Mouse (Mus musculus) layer of hippocampus, adult 9-11 months (tissue): ENCODE measurements around the gene Dpf2.
A peak's percentile ranks its signal among the peaks of the same experiment; 100 is the strongest.

Source experiments
- DNase-seq: peaks from one replicate; pipeline ENCODE4 v3.0.0; 2022

Gene Dpf2

DNA sequence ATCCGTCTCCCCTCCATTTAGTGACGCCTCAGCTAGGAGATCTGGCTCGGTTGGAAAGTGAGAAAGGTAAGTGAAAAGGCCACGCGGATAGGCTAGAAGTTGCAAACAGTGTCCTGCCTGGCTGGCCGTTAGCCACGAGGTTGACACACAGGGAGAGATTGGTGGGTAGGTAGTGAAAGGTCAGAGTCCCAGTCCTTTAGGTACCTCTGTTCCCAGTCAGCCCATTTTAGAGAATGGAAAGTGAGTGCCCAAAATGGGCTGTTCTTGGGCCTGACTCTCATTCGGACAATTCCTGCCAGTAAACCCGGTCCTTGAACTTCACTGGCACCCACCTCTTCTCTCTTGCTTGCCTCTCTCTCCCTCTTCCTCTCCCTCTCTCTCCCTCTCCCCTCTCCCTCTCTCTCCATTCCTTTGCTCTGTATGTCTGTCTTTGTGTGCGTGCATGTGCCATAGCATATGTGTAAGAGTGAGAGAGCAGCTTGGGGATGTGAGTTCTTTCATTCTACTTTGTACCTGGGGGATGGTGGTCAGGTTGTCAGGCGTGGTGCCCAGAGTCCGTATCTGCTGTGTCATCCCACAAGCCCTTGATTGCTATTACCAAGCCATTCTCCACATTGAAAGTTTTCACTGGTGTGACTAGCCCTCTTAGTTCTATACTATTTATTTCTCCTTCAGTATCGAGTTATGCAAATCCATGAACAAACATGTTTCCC, at the start of gene Dpf2:
Gene Dpf2 (minus strand): TSS at position 4 of the 713 bp plus-strand sequence.
- DNase-seq, result no peak

DNA sequence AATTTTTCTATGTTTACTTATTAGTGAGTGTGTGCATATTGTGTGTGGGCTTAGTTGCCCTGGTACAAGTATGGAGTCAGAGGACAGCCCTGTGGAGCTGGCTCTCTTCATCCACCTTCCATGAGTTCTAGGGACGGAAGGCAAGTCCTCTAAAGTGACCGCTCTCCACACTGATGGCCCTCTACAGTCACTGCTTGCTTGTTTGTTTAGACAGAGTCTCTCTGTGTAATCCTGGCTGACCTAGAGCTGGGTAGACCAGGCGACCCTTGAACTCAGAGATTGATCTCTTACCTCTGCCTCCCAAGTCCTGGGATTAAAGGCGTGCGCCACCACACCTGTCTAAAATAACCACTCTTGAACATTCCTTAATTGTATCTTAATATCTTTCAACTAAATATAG, 44.6 kb upstream of the Dpf2 start:
- no peak for DNase-seq

DNA sequence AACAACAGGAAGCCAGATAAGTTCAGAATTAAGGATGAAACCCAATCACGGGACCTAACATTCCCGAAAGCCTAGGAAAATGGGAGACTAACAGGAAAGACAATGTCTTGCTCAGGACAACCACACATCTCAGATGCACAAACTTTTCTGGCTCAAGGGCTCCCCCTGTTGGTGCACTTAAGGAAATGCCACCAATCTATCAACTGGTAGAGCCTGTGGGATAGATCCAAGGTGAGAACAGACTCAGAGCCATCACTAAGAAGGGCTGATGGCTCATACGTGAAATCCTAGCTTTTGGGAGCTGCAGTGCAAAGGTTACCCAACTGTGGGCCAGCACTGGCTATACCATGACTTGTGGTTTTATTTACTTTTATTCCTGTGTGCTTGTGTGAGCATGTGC, 43.9 kb upstream of the Dpf2 start:
- DNase-seq, result peak; percentile 46

DNA sequence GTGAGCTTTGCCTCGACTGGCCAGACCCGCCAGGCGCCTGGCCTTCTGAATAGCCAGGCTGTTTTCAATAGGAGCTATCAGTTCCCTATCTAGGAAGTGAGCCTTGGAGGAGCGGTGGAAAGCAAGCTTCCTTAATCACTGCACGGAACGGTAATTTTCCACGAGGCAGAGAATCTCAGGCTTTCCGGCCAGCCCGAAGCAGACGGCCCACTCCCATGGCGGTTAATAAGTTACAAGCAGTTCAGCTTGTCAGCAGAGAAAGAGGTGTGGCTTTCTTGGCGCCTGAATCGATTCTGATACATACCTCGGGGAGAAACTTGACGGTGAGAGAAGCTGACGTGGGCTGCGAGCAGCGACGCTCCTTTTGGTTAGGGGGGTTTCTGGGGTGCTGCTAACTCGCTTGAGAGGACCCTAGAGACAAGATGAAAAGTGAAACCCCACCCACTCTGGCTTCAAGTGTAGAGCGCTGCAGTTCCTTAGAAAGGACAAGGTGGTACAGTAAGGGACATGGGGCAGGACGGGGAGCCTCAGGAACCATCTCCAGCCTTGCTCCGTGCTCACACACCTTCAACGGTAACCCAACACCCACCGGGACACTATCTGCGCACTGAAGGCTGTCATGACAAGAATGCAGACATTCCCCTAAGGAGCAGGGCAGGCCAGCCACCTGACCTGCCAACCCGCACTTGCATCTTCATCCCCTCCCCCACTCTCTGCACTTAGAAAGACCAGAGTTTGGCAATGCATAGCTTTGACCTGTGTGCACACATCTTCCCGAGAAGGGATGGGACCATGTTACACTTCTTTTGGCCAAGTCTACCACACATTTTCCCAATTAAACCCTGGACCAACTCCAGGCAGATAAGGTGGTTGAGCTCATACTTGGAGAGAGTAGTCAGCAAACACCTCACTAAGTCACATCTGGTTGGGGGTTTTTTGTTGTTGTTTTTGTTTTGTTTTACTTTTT, 43.2 kb upstream of the Dpf2 start:
- no peak for DNase-seq

DNA sequence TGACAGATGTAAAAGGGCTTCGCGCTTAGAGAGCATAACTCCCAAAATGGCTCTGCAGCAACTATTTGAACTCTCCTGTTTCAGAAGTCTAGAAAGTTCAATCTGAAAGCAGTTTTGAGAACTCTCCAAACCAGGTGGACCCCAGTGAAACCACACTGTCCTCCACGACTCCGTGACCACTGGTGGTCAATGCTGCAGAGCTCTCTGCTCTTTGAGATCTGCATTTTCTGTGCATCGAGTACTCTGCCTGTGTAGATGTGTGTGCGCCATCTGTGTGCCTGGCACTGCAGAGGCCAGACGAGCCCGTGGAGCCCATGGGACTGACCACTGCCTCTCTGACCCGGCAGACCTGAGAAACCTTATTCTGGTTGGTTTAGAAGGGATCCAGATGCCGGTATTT, 42.1 kb upstream of the Dpf2 start:
- no peak for DNase-seq

DNA sequence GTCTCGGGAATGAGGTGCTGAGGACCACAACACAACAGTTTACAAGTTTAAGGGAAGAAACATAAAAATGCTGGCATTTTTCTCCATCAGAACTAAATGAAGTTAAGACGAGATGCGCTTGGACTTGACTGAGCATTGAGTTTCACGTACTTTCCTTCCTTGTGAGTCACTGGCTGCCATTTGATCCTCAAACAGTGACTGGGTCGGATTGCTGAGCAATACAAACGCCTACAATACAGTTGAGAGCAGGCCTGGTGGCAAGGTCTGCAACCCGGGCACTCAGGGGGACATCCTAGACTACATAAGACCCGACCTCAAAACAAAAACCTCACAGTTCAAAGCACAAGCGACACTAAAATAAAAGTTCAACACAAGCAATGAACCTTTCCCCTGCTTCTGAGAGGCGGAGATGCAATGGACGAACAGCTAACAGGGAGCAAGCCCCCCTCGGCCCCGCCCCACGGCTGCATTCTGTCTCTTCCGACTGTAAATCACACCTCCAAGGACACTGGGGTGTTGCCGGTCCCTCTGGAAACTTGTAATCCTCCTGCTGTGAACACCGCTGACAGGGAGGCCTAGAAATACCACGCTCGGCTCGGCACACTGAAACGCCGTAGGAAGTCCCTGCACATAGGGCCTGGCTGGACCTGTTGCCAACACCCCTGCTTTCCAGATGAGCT, 41.4 kb upstream of the Dpf2 start:
- DNase-seq, result no peak

DNA sequence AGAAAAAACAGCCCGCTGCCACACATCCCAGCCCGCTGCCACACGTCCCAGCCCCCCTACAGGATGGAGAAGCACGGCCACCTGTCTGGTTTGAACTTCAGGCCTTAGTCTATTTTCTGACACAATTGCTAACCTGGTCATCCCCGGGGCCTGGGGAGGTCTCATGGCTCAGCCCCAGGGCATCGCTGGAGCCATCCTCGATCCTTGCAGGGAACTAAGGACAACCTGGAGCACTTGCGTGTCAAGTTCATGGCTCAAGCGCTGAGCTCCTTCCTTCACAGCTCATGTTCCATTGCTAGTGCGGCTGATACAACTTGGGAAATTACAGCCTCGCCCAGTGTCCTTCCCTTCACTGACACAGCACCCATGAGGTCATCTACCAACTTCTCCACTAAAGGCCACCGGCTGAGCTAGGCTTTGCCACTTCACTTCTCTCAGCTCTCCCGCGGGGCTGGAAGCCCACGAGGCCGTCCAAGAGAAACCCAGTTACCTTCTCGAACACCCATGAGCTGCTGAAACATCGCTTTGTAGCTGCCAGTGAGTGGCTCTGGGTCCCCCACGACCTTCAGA, 40.5 kb upstream of the Dpf2 start:
- DNase-seq, result no peak

DNA sequence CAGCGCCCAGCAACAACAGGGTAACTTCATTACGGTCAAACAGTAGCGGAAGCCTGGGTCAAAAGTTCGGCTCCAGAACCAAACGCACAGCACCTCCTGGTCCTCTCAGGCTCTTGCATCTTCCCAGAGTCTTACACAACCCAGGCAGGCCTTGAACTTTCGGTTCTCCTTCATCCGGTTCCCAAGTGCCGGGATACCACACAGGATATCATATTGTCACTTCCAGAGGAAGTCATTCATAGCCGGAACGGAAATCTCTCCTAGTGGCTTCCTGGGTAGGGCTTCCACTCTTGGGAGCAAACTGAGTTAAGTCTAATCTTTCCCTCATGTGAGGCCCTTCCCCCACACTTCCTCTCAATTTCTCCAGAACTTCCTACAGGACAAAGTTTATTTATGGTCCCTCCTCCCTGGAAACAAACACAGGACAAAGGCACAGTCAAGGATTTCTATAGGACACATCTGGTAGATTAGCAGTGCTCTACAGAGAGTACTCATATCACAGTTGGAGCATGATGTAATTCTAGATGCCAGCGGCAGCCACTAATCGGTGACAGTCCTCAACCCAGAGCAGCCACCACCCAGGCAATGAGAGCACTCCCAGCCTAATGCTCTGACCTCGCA, 39.4 kb upstream of the Dpf2 start:
- no peak for DNase-seq

DNA sequence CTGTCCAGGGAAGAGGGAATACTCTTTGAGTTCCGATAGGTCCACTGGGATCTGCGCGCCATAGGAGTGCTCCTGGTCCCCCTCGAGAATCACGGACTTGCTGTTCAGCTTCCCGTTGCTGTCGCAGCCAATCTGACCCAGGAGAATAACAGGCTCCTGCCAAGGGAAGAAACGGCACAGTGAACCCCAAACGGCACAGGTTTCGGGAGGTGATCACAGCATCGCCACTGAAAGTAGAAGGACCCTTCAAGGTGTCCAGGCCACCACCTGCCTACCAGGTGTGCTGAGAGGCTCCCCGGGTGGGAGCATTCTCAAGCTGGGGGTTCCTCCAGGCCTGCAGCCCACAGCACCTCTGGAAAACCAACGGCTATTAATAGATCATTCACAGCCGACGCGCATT, 38.8 kb upstream of the Dpf2 start:
- DNase-seq, result no peak

DNA sequence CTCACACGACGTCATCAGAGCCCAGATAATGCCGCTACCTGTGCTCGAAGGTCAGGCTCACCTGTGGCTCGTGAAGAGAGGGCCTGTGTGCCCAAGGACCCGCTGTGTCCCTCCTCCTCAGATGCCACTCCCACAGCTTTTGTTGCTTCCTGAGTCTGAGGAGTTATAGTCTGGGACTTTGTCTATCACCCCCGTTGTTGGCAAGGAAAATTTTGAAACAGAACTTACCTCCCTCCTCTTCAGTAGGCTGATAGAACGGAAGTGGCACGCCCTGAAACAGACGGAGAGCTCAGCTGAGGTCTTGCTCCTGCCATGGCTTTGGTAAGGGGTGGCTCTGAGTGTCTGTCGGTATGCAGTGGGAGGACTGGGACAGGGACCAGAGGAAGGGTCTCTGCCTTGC, 37.4 kb upstream of the Dpf2 start:
- DNase-seq, result no peak

DNA sequence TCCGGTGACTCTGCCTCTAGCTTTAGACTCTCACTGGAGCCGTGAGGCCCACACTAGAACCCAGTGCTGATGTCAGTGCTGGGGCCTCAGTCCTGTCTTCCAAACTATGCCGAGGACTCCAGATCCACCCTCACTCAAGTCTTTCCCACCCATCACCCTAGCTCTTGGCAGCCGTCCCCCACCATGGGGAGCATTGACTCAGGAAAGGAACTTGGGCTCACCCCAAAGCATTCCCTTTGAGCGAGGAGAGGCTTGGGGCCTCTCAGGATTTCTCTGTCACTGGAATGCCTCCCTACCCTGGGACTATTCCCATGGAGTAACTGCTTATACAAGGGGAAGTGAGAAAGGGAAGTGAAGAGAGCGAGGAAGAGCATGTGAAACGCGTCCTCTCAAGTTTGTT, 33.1 kb upstream of the Dpf2 start:
- DNase-seq, result no peak

DNA sequence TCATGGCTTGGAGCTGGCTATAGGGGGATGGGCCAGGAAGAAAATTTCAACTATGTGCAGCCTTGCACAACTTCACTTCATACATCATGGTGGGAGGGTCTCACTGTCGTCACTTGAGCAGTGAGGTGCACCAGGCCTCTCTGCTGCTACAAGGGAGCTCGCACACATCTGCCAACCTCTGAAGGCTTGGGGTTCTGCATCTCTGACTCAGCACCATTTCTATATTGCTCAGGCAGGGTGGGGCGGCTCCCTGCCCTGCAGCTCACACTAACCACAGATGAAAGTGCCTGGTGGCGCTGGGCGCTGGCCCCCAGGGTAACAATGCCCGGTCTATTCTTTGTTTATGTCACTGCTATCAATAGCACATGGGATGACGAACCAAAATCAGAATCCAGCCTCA, 32.2 kb upstream of the Dpf2 start:
- DNase-seq, result peak; percentile 86

DNA sequence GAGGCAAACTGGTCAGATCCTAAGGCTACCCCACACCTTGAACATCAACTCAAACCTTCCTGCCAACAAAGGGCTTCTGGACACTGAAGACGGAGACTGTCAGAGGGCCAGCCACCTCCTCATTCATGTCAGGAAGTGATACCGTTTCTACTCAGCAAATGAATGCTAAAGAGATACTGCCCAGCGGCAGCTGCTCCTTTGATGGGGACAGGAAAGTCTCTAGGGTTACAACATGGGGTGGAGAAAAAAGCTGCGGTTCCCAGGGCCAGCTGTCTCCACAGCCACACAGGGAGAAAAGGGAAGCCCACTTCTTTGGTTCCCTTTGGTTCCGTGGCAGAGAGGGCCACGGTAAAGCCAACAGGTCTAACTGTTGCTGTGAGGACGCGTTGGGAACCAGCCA, 31.3 kb upstream of the Dpf2 start:
- no peak for DNase-seq

DNA sequence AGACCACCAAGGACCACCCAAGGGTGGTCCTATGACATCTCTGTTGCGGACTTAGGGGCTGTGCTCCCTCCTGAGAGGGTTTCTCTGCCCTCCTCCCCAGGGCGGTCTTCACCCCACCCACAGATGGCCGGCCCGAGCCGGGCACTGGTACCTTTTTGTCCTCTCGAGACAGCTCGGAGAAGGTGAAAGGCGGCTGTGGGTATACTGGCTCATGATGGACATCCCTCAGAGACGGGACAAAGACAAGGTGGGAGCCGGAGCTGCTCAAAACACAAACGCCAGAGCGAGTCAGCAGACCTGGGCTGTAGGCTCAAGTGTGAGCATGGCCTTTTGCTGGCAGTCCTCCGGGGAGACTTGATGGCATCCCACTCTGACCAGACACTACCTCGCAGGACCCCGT, 30.6 kb upstream of the Dpf2 start:
- DNase-seq, result no peak

DNA sequence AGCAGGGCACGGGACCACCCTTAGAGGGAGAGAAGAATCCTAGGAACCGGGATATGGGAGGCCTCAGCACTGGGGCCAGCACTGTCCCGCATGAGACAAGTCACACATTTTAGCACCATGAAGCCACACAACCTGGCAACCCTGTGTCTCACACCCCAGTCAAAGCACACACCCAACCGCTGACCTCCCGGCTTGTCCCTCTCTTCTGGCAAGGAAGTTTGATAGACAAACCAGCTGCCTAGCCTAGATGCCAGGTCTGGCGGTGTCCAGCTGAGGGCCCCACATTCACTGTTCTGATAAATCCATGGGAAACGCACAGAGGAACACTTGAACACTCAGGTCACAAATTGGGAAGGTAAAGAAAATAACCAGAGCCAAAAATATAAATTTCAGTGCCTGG, 29.8 kb upstream of the Dpf2 start:
- DNase-seq, result no peak

DNA sequence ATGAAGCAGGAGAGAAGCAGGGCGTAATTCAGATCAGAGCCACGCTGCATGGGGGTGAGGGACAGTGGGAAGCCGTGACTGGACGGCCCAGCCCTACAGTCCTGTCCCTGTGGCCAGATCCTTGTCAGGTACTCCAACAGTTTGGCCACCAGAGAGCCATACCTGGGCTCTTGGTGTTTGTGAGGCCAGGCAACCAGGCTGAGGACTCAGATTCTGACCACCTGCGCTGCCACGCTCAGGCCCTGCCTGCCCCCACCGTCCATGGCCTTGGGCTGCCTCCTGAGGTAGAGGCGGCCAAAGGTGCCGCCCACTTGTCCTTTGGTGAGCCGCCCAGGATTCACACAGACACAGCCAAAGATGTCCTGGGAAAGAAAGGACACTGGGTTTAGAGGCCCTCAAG, 27.8 kb upstream of the Dpf2 start:
- no peak for DNase-seq

DNA sequence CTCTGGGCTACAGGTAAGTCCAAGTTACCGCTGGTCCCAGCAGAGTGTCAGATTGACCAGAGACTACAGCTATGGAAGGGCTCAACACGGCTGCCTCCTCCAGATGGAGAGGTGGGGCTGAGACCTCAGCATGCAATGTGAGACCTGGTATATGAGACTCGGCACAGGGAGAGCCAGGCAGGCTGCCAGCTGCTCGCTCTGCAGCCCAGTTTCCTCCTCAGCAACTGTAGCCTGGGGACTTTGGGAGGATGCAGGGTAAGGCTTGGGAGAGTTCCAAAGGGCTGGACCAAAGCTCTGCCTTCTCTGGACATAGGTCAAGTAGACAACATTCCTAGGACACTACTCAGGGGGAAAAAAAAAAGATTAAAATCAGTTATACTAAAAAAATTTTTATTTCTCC, 27.4 kb upstream of the Dpf2 start:
- peak; percentile 38 for DNase-seq

DNA sequence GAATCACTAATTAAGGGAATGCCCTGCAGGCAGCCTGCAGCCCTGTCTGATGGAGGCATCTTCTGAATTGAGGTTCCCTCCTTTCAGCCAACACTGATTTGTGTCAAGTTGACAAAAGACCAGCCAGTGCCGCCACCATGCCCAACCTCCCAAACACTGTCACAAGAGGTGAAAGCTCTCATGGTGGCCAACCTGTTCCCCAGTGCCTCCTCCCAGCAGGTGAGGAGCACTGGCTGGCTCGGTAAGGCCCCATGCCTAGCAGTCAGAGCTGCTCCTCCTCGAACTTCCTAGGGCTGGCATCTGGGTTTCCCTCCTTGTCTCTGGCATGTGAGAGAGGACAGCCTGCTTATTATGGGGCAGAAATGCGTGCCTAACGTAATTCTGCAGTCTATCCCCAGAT, 26.9 kb upstream of the Dpf2 start:
- no peak for DNase-seq

DNA sequence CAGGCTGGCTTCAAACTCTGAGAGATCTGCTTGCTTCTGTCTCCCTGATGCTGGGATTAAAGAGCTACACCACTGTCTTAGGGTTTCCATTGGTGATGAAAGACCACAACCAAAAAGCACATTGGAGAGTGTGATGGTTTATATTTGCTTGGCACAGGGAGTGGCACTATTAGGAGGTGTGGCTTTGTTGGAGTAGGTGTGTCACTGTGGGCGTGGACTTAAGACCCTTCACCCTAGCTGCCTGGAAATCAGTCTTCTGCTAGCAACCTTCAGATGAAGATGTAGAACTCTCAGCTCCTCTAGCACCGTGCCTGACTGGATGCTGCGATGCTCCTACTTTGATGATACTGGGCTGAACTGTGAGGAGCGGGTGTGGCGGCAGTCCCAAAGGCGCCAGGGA, 25.7 kb upstream of the Dpf2 start:
- DNase-seq, result no peak

DNA sequence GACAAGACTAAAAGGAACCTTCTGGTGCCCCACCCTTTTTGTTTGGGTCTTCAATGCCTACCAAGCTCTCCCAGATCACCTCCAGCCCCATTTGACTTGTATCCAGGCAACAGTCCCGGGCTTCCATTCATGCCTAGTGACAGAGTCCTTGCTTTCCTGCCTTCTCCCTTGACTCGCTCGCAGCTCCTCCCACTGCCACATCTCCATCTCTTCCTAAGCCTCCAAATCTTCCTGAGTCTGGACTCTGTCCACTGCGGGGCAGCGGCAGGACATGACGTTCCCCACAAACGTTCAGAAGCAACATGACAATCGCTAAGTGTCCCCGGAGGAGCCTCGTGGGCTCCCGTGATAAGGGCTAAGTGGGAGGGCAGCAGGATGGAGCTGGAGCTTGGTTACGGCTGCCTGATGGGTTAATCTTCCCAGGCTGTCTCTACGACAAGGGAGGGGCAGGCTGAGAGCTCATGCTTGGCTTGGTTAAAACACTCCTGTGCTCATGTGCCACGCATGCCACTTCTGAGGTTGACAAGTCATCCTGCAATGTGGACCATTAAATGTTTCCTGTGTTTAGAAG, 25.1 kb upstream of the Dpf2 start:
- DNase-seq, result no peak

DNA sequence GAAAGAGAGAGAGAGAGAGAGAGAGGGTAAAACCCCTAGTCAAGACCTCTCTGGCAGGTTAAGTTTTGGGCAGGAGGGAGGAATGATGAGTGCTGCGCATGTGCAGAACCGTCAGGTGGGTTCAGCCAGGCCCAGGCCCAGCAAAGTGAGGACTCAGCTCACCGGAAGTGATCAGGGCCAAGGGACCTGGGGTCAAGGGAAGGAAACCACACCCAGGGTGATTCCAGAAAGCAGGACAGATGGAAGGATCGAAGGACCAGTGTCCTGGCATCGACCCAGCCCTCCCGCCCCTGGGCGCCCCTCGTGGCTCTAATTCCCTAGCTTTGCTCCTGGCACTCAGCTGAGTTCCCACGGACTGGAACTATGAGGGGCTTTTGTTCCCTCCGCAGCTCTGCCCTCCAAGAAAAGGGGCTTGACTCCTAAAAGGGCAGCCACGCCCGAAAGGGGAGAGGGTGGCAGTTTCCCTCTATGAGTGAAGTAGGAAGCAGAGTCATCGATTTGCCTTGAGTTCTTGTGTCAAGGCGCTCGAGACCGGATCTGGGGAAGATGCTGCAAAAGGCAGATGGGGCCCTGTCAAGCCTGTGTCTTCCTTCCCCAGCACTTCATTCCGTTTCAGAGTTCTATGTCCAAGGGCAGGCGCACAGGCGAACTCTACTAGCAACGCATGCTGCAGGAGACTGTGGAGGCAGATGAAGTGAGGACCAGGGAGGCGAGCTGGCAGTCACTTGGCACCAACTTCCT, 24.5 kb upstream of the Dpf2 start:
- no peak for DNase-seq

DNA sequence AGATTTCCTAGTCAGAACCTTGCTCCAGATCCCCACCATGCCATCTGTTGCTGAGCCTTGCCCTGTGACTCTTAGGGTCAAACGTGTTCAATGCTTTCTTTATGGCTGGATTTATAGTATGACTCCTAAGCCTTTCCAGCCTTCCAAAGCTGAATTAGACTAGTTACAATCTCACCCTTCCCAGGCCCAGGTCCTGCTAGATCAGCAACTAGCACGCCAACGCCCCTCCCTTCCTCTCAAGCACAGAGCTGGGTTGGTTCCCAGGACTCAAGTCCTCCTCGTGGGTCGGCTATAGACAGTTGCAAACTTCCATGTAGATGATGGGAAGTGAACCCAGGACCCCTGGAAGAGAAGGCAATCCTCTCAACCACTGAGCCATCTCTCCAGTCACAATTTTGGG, 22.9 kb upstream of the Dpf2 start:
- DNase-seq, result no peak
